Mouse (Mus musculus): Measurements from ENCODE around the gene Xrcc2.

DNA sequence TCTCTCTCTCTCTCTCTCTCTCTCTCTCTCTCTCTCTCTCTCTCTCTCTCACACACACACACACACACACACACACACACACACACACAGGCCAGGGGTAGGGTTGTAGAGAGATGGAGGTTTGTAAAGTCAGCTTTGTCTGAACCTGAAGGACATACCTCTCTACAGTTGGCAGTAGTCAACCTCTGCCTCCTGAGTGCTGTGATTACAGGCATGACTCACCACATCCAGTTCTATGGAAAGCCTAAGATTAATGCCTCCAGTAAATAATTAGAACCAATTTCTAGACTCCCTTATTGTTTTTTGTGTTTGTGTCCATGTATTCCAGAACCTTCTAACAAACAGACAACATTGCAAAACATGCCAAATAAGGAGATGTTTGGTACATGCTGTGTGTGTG lies 42.3 kb upstream of the Xrcc2 start:
- TF ChIP-seq CTCF (IDR thresholded peaks at IDR 0.05; ENCODE audit: extremely low read depth, insufficient read length, insufficient replicate concordance, low read depth, low read length) (no peak), POLR2A (IDR thresholded peaks at IDR 0.05; ENCODE audit: low read depth, low read length) (no peak)

Measured in small intestine, adult 2 months (tissue).